Mouse (Mus musculus): ENCODE results near the gene Marveld1.

The Marveld1 gene

DNA sequence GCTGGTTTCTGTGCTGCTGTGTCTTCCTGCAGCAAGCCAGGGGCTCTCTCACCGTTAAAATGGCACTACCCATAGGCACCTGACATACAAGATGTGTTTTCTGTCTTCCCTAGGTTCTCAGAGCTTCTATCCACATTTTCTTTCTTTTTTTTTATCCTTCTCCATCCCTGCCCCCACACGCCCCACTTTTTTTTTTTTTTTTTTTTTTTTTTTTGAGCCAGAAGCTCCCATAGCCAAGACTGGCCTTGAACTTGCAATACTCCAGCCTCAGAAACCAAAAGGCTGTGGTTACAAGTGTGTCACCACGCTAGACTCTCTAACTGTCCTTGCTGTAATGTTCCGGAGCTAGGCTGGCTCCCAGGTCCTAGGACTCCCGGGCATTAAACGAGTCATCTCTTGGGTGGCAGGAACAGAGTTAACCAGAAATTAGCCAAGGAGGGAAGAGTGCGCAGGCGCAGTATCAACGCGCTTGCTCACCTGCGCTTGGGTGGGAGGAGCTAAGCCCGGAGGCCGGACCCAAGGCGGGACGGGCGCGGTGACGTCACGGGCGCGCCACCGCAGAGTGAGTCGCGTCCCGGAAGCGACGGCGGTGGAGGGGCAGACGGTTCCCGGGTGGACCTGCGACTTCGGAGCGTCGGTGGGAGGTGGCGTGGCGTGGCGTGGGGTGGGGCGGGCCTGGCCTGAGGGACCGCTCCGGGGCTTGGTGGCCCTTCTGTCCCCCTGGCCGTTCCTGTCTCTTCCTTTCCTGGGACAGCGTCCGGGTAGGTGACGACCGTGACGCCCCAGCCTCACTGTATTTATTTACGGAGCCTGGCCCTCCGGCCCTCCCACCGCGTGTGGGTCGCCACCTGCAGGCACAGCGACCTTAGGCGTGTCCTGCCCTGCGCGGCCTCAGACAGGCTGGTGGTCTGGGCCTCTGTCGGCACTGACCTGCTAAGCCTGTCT lies 23.1 kb downstream of the Marveld1 start:
- DNase-seq, result peak; percentile 95 to 98

GRCm38 (mm10) chr19:42176841-42177240 lies 29.6 kb downstream of the Marveld1 start:
- DNase-seq, result no peak

DNA sequence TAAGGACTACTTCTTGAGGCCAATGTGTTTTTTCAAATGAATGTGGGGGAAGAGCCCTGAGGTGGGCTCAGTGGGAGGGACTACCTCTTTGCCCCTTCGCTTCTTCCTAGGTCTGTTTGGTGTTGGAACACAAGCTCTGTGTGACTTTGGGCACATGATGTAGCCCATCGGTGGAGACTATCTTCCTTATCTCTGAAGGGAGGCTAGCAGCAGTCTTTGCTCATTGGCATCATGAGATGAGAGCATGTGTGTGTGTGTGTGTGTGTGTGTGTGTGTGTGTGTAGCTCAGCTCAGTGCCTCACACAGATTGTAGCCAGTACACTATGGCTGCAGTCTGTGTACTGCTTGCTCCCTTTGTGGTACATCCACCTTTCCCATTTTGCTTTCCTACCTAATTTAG lies 30.3 kb downstream of the Marveld1 start:
- DNase-seq, result no peak

GRCm38 (mm10) chr19:42179356-42179755 lies 32.2 kb downstream of the Marveld1 start:
- DNase-seq, result no peak

DNA sequence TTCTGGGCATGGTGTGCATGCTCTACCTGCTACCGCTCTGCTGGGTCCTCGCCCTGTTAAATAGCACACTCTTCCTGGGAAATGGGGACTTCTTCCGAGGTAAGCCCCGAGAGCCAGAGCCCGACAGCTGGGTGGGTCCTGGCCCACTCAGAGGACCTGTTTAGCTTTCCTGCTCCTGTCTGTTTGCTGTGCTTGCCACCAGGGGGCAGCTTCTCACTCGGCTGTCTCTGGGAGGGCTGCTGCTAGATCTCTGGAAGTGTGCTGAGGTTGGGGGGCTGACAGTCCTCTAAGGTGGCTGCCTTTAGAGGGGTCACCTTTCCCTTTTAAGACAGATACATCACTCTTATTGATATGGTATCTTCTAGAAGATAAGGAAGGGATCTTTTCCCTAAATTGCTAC lies 35.5 kb downstream of the Marveld1 start:
- peak; percentile 41 to 58 for DNase-seq

- DNase-seq, result no peak
These were observed 42.5 kb downstream of the Marveld1 start for GRCm38 (mm10) chr19:42189735-42190134.

- peak; percentile 81 to 86 for DNase-seq
These were observed 43.3 kb downstream of the Marveld1 start for GRCm38 (mm10) chr19:42190494-42190893.

GRCm38 (mm10) chr19:42193311-42193710 lies 46.1 kb downstream of the Marveld1 start:
- DNase-seq, result no peak

GRCm38 (mm10) chr19:42196378-42196777 lies 49.2 kb downstream of the Marveld1 start:
- peak; percentile 58 to 70 for DNase-seq

DNA sequence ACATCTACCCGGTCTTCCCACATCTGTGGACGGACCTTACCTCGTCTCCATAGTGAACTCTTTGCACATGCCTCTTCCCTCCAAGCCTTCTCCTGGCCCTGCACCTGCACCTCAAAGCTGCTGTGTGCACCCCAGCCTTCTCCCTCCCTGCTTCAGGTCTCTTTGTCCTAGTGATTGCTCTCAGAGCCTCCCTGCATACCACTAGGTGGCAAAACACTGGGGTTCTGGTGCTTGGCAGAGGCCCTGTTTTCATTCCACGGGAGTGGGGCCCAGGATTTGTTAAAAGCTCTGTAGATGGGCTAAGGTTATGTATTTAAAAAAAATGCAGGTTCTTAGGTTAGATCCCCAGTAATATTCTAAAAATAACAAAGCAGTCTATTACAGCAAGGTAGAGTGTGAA lies 49.9 kb downstream of the Marveld1 start:
- no peak for DNase-seq

GRCm38 (mm10) chr19:42198026-42198425 lies 50.8 kb downstream of the Marveld1 start:
- DNase-seq, result no peak

Data from cerebellum, postnatal 25 days (tissue).